Mouse (Mus musculus): ENCODE measurements at regions not wholly inside any gene's neighbourhood (a gene's known extent, or its start where the extent isn't known, plus 50 kb on each side); places are given as distances from the start of the nearest gene placed in this dataset.

GRCm38 (mm10) chr12:12766510-12767304 lies 175.0 kb downstream of the Mycn start:
- ATAC-seq (ENCODE audit: insufficient number of reproducible peaks, low FRiP score, low TSS enrichment, low read depth) = no peak
- Histone ChIP-seq H3K4me2 (ENCODE audit: low read depth, severe bottlenecking) (no peak overlapping the region), H3K27me3 (ENCODE audit: control insufficient read depth, insufficient read depth, low read length) (no peaks in the 10 kb centered on the region), H3K9ac (ENCODE audit: low read length) (no peak overlapping the region), H3K27ac (replicated peaks; ENCODE audit: low read depth, low read length) (no peak overlapping the region), H3K36me3 (ENCODE audit: control insufficient read depth, insufficient read depth, low read length) (no peaks in the 10 kb centered on the region), H3K4me1 (ENCODE audit: control insufficient read depth, insufficient read depth, low read length) (0 out of 2 replicates have a peak, but pooled peaks cover 3% of the 10 kb centered on the region), H3K9me3 (ENCODE audit: control insufficient read depth, low read length) (no peaks in the 10 kb centered on the region), H3K4me3 (ENCODE audit: low read depth, low read length) (no peak overlapping the region)
- 58% methylated on average over 11 of the region's 11 CpGs for WGBS
- no peak for DNase-seq (ENCODE audit: low spot score)

- DNase-seq (ENCODE audit: low spot score) (no peak), ATAC-seq (ENCODE audit: insufficient number of reproducible peaks, low FRiP score, low TSS enrichment, low read depth) (0 out of 2 replicates have a peak, but pooled peaks have one; percentile 26)
- no peak overlapping the region for H3K4me2 ChIP-seq (ENCODE audit: low read depth, severe bottlenecking)
- H3K36me3 ChIP-seq (ENCODE audit: control insufficient read depth, insufficient read depth, low read length) = no peaks in the 10 kb centered on the region
- 57% methylated on average over 7 of the region's 7 CpGs for WGBS
- no peaks in the 10 kb centered on the region for H3K27me3 ChIP-seq (ENCODE audit: control insufficient read depth, insufficient read depth, low read length)
- no peak overlapping the region for H3K4me3 ChIP-seq (ENCODE audit: low read depth, low read length)
- H3K9ac ChIP-seq (ENCODE audit: low read length) = no peak overlapping the region
- no peaks in the 10 kb centered on the region for H3K9me3 ChIP-seq (ENCODE audit: control insufficient read depth, low read length)
- H3K4me1 ChIP-seq (ENCODE audit: control insufficient read depth, insufficient read depth, low read length) = 0 out of 2 replicates have a peak, but pooled peaks cover 3% of the 10 kb centered on the region
- no peak overlapping the region for H3K27ac ChIP-seq (replicated peaks; ENCODE audit: low read depth, low read length)
Measured at GRCm38 (mm10) chr12:12765490-12766058, 176.1 kb downstream of the Mycn start.

- DNase-seq (ENCODE audit: low spot score) (no peak), ATAC-seq (ENCODE audit: insufficient number of reproducible peaks, low FRiP score, low TSS enrichment, low read depth) (no peak)
- Histone ChIP-seq H3K36me3 (ENCODE audit: control insufficient read depth, insufficient read depth, low read length) (no peaks in the 10 kb centered on the region), H3K4me2 (ENCODE audit: low read depth, severe bottlenecking) (no peak overlapping the region), H3K4me1 (ENCODE audit: control insufficient read depth, insufficient read depth, low read length) (0 out of 2 replicates have a peak, but pooled peaks cover 3% of the 10 kb centered on the region), H3K4me3 (ENCODE audit: low read depth, low read length) (no peak overlapping the region), H3K27ac (replicated peaks; ENCODE audit: low read depth, low read length) (no peak overlapping the region), H3K9ac (ENCODE audit: low read length) (no peak overlapping the region), H3K27me3 (ENCODE audit: control insufficient read depth, insufficient read depth, low read length) (no peaks in the 10 kb centered on the region), H3K9me3 (ENCODE audit: control insufficient read depth, low read length) (no peaks in the 10 kb centered on the region)
- WGBS = 77% methylated on average over 8 of the region's 8 CpGs
Measured at GRCm38 (mm10) chr12:12765055-12765454, 176.7 kb downstream of the Mycn start.

- 74% methylated on average over 4 of the region's 4 CpGs for WGBS
- ATAC-seq (ENCODE audit: insufficient number of reproducible peaks, low FRiP score, low TSS enrichment, low read depth) (no peak), DNase-seq (ENCODE audit: low spot score) (no peak)
- H3K9me3 ChIP-seq (ENCODE audit: control insufficient read depth, low read length) = no peaks in the 10 kb centered on the region
- H3K4me3 ChIP-seq (ENCODE audit: low read depth, low read length) = no peak overlapping the region
- no peak overlapping the region for H3K9ac ChIP-seq (ENCODE audit: low read length)
- no peaks in the 10 kb centered on the region for H3K36me3 ChIP-seq (ENCODE audit: control insufficient read depth, insufficient read depth, low read length)
- no peak overlapping the region for H3K4me2 ChIP-seq (ENCODE audit: low read depth, severe bottlenecking)
- H3K27ac ChIP-seq (replicated peaks; ENCODE audit: low read depth, low read length) = no peak overlapping the region
- no peaks in the 10 kb centered on the region for H3K27me3 ChIP-seq (ENCODE audit: control insufficient read depth, insufficient read depth, low read length)
- H3K4me1 ChIP-seq (ENCODE audit: control insufficient read depth, insufficient read depth, low read length) = 0 out of 2 replicates have a peak, but pooled peaks cover 3% of the 10 kb centered on the region
Measured at GRCm38 (mm10) chr12:12764586-12764985, 177.1 kb downstream of the Mycn start.

- ATAC-seq (ENCODE audit: insufficient number of reproducible peaks, low FRiP score, low TSS enrichment, low read depth) = no peak
- Histone ChIP-seq H3K9ac (ENCODE audit: low read length) (no peak overlapping the region), H3K4me1 (ENCODE audit: control insufficient read depth, insufficient read depth, low read length) (no peaks in the 10 kb centered on the region), H3K27me3 (ENCODE audit: control insufficient read depth, insufficient read depth, low read length) (no peaks in the 10 kb centered on the region), H3K27ac (replicated peaks; ENCODE audit: low read depth, low read length) (no peak overlapping the region), H3K9me3 (ENCODE audit: control insufficient read depth, low read length) (no peaks in the 10 kb centered on the region), H3K4me2 (ENCODE audit: low read depth, severe bottlenecking) (no peak overlapping the region), H3K4me3 (ENCODE audit: low read depth, low read length) (no peak overlapping the region), H3K36me3 (ENCODE audit: control insufficient read depth, insufficient read depth, low read length) (no peaks in the 10 kb centered on the region)
- WGBS = 14% methylated on average over 2 of the region's 2 CpGs
- DNase-seq (ENCODE audit: low spot score) = no peak
Measured at GRCm38 (mm10) chr12:12756301-12756948, 185.3 kb downstream of the Mycn start.

- DNase-seq (ENCODE audit: low spot score) (peak; percentile 40), ATAC-seq (ENCODE audit: insufficient number of reproducible peaks, low FRiP score, low TSS enrichment, low read depth) (peak; percentile 39; the same call in 1 of the 2 replicates)
- H3K4me2 ChIP-seq (ENCODE audit: low read depth, severe bottlenecking) = no peak overlapping the region
- no peak overlapping the region for H3K9ac ChIP-seq (ENCODE audit: low read length)
- H3K9me3 ChIP-seq (ENCODE audit: control insufficient read depth, low read length) = no peaks in the 10 kb centered on the region
- no peaks in the 10 kb centered on the region for H3K36me3 ChIP-seq (ENCODE audit: control insufficient read depth, insufficient read depth, low read length)
- H3K4me1 ChIP-seq (ENCODE audit: control insufficient read depth, insufficient read depth, low read length) = no peaks in the 10 kb centered on the region
- 14% methylated on average over 9 of the region's 9 CpGs for WGBS
- no peak overlapping the region for H3K27ac ChIP-seq (replicated peaks; ENCODE audit: low read depth, low read length)
- H3K4me3 ChIP-seq (ENCODE audit: low read depth, low read length) = no peak overlapping the region
- H3K27me3 ChIP-seq (ENCODE audit: control insufficient read depth, insufficient read depth, low read length) = no peaks in the 10 kb centered on the region
Measured at GRCm38 (mm10) chr12:12753849-12754248, 187.9 kb downstream of the Mycn start.

- no peak overlapping the region for H3K4me3 ChIP-seq (ENCODE audit: low read depth, low read length)
Measured at GRCm38 (mm10) chr12:12751670-12752426, 189.9 kb downstream of the Mycn start.

GRCm38 (mm10) chr12:12749690-12750089 lies 192.0 kb downstream of the Mycn start:
- Histone ChIP-seq H3K4me3 (ENCODE audit: low read depth, low read length) (no peak overlapping the region), H3K27me3 (ENCODE audit: control insufficient read depth, insufficient read depth, low read length) (no peaks in the 10 kb centered on the region), H3K4me1 (ENCODE audit: control insufficient read depth, insufficient read depth, low read length) (no peaks in the 10 kb centered on the region), H3K36me3 (ENCODE audit: control insufficient read depth, insufficient read depth, low read length) (no peaks in the 10 kb centered on the region), H3K9ac (ENCODE audit: low read length) (no peak overlapping the region), H3K4me2 (ENCODE audit: low read depth, severe bottlenecking) (no peak overlapping the region), H3K9me3 (ENCODE audit: control insufficient read depth, low read length) (no peaks in the 10 kb centered on the region), H3K27ac (replicated peaks; ENCODE audit: low read depth, low read length) (no peak overlapping the region)
- DNase-seq (ENCODE audit: low spot score) = no peak
- no peak for ATAC-seq (ENCODE audit: insufficient number of reproducible peaks, low FRiP score, low TSS enrichment, low read depth)
- 90% methylated on average over 3 of the region's 3 CpGs for WGBS

More at GRCm38 (mm10) chr12:12751670-12752426, 189.9 kb downstream of the Mycn start:
- no peak overlapping the region for H3K27ac ChIP-seq (replicated peaks; ENCODE audit: low read depth, low read length)
- H3K9me3 ChIP-seq (ENCODE audit: control insufficient read depth, low read length) = no peaks in the 10 kb centered on the region
- H3K9ac ChIP-seq (ENCODE audit: low read length) = no peak overlapping the region
- H3K4me2 ChIP-seq (ENCODE audit: low read depth, severe bottlenecking) = no peak overlapping the region
- no peaks in the 10 kb centered on the region for H3K36me3 ChIP-seq (ENCODE audit: control insufficient read depth, insufficient read depth, low read length)
- 89% methylated on average over 10 of the region's 10 CpGs for WGBS
- H3K27me3 ChIP-seq (ENCODE audit: control insufficient read depth, insufficient read depth, low read length) = no peaks in the 10 kb centered on the region
- H3K4me1 ChIP-seq (ENCODE audit: control insufficient read depth, insufficient read depth, low read length) = no peaks in the 10 kb centered on the region
- no peak for ATAC-seq (ENCODE audit: insufficient number of reproducible peaks, low FRiP score, low TSS enrichment, low read depth)
- no peak for DNase-seq (ENCODE audit: low spot score)

Data from limb, embryonic 11.5 days (tissue).